Mouse (Mus musculus) stomach, embryonic 15.5 days (tissue): Measurements from ENCODE around the gene Dus1l. TPM values are rescaled to one million over a fixed set of nuclear protein-coding genes. Genes with fewer than 3 reads are reported as not detected.
"Not testable (repeated sequence)": the region's sequence is repeated elsewhere in the genome, so short reads cannot be mapped to it uniquely, and the experiment has no call there.

ENCODE experiments used
- ATAC-seq: fragments of 200-750 bp; cut with Nextera tagmentation; 2 replicates; pipeline ENCODE4 v1.8.0; 2017; ENCODE audit warnings: low read depth, moderate number of reproducible peaks, moderate TSS enrichment; ENCODE audit not compliant: insufficient read depth, low FRiP score
- H3K27ac ChIP-seq: fragments of 300-500 bp; sonication (generic); 2 replicates; pipeline ENCODE4 v1.5.1; 2015; ENCODE audit warnings: mild to moderate bottlenecking, inconsistent platforms
- H3K27me3 ChIP-seq: fragments of 300-500 bp; sonication (generic); replicated peaks from 2 replicates; pipeline ENCODE4 v1.6.1; 2015; ENCODE audit warnings: inconsistent platforms
- H3K36me3 ChIP-seq: fragments of 300-500 bp; sonication (generic); 2 replicates; pipeline ENCODE4 v1.6.1; 2015; ENCODE audit warnings: inconsistent platforms
- H3K4me1 ChIP-seq: fragments of 300-500 bp; sonication (generic); 2 replicates; pipeline ENCODE4 v1.6.1; 2015; ENCODE audit warnings: inconsistent platforms
- H3K4me2 ChIP-seq: fragments of 300-500 bp; sonication (generic); 2 replicates; pipeline ENCODE4 v1.6.1; 2015; ENCODE audit warnings: mild to moderate bottlenecking, inconsistent platforms
- H3K4me3 ChIP-seq: fragments of 300-500 bp; sonication (generic); replicated peaks from 2 replicates; pipeline ENCODE4 v1.5.1; 2015; ENCODE audit warnings: inconsistent platforms
- H3K9ac ChIP-seq: fragments of 300-500 bp; sonication (generic); 2 replicates; pipeline ENCODE4 v1.6.1; 2015; ENCODE audit warnings: inconsistent platforms
- H3K9me3 ChIP-seq: fragments of 300-500 bp; sonication (generic); 2 replicates; pipeline ENCODE4 v1.6.1; 2016; ENCODE audit warnings: inconsistent platforms
- WGBS: fragments of 180-500 bp; shearing (Covaris S2); methylation state at CpG from one replicate; pipeline ENCODE4 v1.1.7; 2015; 5-methylcytosine and 5-hydroxymethylcytosine counted together
- polyA plus RNA-seq: library from polyadenylated mRNA; unstranded; fragments of >200 nt; fragmentation: Nextera tagmentation; extraction: Ambion mirVana; gene quantifications from 2 replicates; pipeline ENCODE4 v1.2.1, GENCODE M21; 2015

The Dus1l gene
- polyA plus RNA-seq, 1 experiment from 2014 or later = 69.2 TPM

DNA sequence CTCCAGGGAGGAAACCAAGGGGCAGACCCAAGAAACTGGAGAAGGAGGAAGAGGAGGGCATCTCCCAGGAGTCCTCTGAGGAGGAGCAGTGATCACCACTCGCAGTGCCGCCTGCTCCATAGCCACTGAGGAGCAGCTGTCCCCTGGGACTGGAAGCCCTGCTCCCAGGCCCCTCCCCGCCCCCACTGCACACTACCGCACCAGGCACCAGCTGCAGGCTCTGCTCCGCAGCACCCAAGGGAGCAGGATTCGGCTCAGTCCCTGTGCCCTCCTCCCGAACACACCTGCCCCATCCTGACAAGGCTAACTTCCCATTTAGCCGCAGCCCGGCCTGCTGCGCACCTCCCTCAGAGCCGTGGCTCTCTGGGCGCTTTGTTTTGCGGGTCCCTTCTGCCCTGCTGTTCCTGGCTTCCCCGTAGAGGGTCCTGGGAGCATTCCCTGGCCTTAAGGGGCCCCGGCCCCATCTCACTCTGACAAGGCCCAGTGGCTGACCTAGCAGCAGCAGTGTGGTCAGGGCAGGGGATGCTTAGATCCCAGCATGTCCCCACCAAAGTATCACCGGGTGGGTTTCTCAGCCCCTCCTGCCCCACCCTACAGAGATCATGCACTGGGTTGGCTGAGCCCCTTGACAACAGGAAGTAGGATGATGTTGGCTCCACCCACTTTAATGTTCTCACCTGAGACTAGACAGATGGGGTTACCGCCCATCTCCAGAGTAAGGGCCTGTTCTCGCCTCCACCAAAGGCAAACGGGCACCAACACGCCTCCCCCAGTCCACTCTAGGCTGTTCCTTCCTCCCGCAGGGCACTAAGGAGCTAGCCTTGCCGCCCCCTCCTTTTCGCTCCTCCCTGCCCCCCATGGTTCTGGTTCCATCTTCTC, 32.8 kb downstream of the Dus1l start:
- H3K27ac ChIP-seq, H3K9ac ChIP-seq, H3K36me3 ChIP-seq, H3K4me3 ChIP-seq, H3K4me2 ChIP-seq, H3K4me1 ChIP-seq, H3K9me3 ChIP-seq, H3K27me3 ChIP-seq: not testable (repeated sequence)
- ATAC-seq = peak; percentile 43; the same call in 1 of the 2 replicates
- 0% methylated on average over 3 of the region's 23 CpGs for WGBS

GRCm38 (mm10) chr11:120762672-120763041, 33.5 kb downstream of the Dus1l start, which contains the start of gene Hmga1b:
Gene Hmga1b, plus strand, starts transcription at chr11:120762794.
- WGBS = 15% methylated on average over 14 of the region's 14 CpGs
- not testable (repeated sequence) for H3K4me3 ChIP-seq, H3K4me1 ChIP-seq, H3K36me3 ChIP-seq, H3K9me3 ChIP-seq, H3K9ac ChIP-seq, H3K4me2 ChIP-seq, H3K27me3 ChIP-seq
- peak; percentile 54; the same call in 1 of the 2 replicates for ATAC-seq
- H3K27ac ChIP-seq = peak within 1 kb of the TSS; percentile 41

DNA sequence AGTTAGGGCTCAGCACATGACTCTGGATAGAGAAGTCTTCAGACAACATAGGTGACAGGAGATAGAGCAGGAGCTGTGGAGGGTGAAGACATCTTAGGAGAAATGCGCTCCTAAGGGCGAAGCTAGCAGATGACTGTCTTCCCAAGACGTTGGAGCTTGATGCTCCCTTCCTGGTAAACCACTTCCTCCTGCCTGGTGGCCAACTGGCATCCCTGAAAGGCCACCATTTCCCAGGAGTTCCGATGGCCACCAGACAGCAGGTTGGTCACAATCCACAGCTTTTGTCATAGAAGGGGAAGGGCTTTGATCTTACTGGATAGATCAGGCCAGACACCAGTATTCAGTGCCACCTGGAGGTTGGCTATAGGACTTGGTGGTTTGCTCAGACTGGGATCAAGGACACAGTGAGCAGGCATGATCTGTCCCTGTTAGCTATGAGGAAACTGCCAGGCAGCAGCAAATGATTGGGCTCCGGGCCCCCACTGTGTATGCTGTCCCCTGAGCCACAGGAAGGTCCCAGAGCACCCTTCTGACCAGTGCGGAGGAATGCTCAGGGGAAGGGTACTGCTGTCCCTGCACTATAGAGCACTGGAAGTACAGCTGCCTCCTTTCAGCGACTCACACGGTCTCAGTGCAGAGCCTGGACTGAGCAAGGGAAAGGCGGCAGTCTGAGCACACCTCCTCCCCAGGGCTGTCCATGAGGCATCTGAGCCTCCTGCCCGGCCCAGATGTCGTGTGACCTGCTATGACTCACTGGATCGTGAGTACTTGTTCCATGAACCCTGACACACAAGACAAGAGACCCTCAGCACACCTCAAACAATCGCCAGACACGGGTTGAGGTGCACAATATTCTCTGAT, 34.2 kb downstream of the Dus1l start:
- Histone ChIP-seq H3K9me3 (no peaks in the 10 kb centered on the region), H3K4me1 (no peaks in the 10 kb centered on the region), H3K9ac (no peak overlapping the region), H3K4me3 (no peak overlapping the region), H3K27me3 (no peaks in the 10 kb centered on the region), H3K4me2 (no peak overlapping the region), H3K27ac (peak overlapping the region; percentile 41), H3K36me3 (no peaks in the 10 kb centered on the region)
- 60% methylated on average over 14 of the region's 14 CpGs for WGBS
- ATAC-seq = peak; percentile 33; the same call in 1 of the 2 replicates

- Histone ChIP-seq H3K4me3 (no peak overlapping the region), H3K27ac (no peak overlapping the region), H3K9me3 (no peaks in the 10 kb centered on the region), H3K27me3 (no peaks in the 10 kb centered on the region), H3K9ac (no peak overlapping the region), H3K4me2 (no peak overlapping the region), H3K36me3 (no peaks in the 10 kb centered on the region), H3K4me1 (no peaks in the 10 kb centered on the region)
- whole genome bisulfite sequencing = 86% methylated on average over 9 of the region's 9 CpGs
- no peak for ATAC-seq
Observed at GRCm38 (mm10) chr11:120760236-120760635, 36.0 kb downstream of the Dus1l start.

DNA sequence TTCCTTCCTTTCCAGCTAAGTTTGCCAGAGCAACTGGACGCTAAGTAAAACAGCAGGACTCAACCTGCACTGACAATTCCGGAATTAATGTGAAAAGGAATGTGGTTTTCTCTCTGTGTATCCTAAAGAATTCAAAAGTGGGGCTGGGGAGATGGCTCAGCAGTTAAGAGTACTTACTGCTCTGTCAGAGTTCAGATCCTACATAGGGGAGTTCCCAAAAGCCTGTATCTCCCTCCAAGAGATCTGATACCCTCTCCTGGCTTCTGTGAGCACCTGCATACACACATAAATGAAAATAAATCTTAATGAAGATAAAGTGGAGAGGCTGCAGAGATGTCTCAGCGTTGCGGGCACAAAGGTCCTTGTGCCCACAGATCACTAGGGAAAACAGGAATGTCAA, 44.6 kb downstream of the Dus1l start:
- Histone ChIP-seq H3K4me2 (no peak overlapping the region), H3K36me3 (no peaks in the 10 kb centered on the region), H3K4me3 (no peak overlapping the region), H3K27me3 (no peaks in the 10 kb centered on the region), H3K27ac (no peak overlapping the region), H3K9me3 (no peaks in the 10 kb centered on the region), H3K4me1 (no peaks in the 10 kb centered on the region), H3K9ac (no peak overlapping the region)
- ATAC-seq = no peak
- WGBS = 60% methylated on average over 4 of the region's 4 CpGs

DNA sequence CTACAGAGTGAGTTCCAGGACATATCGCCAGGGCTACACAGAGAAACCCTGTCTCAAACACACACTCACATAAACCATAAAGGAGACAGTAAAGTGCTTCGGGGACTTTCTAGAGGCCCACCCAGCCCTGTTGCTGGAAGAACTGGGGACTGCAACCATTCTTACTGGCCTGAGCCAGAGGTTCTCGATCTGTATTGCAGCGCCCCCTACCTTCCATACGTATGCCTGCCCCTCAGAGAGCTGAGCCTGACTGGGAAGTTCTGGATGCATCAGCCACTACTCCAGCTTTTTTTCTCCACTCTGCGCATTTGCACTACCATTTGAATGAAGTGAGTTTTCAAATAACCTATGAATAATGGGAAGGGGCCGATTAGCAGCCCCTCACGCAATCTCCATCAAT, 46.8 kb downstream of the Dus1l start:
- WGBS = 63% methylated on average over 8 of the region's 8 CpGs

GRCm38 (mm10) chr11:120747974-120748373, 48.2 kb downstream of the Dus1l start:
- ATAC-seq = no peak
- 0 out of 2 replicates have a peak overlapping the region, but pooled peaks have one; percentile 16 for H3K27ac ChIP-seq
- WGBS = 61% methylated on average over 4 of the region's 4 CpGs

More for the DNA sequence above, 46.8 kb downstream of the Dus1l start:
- H3K4me2 ChIP-seq = no peak overlapping the region
- H3K27ac ChIP-seq = no peak overlapping the region
- no peaks in the 10 kb centered on the region for H3K4me1 ChIP-seq
- H3K9me3 ChIP-seq = no peaks in the 10 kb centered on the region
- H3K36me3 ChIP-seq = no peaks in the 10 kb centered on the region
- H3K9ac ChIP-seq = no peak overlapping the region
- H3K4me3 ChIP-seq = no peak overlapping the region
- ATAC-seq = no peak
- H3K27me3 ChIP-seq = no peaks in the 10 kb centered on the region

GRCm38 (mm10) chr11:120744121-120744701, 52.0 kb downstream of the Dus1l start:
- no peaks in the 10 kb centered on the region for H3K9me3 ChIP-seq
- peak overlapping the region; percentile 26; the same call in 1 of the 2 replicates for H3K27ac ChIP-seq
- H3K4me3 ChIP-seq = no peak overlapping the region
- H3K4me2 ChIP-seq = no peak overlapping the region
- no peaks in the 10 kb centered on the region for H3K4me1 ChIP-seq
- H3K9ac ChIP-seq = no peak overlapping the region
- WGBS = 64% methylated on average over 7 of the region's 7 CpGs
- ATAC-seq = peak; percentile 43; the same call in 1 of the 2 replicates
- no peaks in the 10 kb centered on the region for H3K27me3 ChIP-seq
- no peaks in the 10 kb centered on the region for H3K36me3 ChIP-seq

More at GRCm38 (mm10) chr11:120747974-120748373, 48.2 kb downstream of the Dus1l start:
- H3K27me3 ChIP-seq = no peaks in the 10 kb centered on the region
- no peak overlapping the region for H3K4me3 ChIP-seq
- no peaks in the 10 kb centered on the region for H3K4me1 ChIP-seq
- no peaks in the 10 kb centered on the region for H3K9me3 ChIP-seq
- no peak overlapping the region for H3K4me2 ChIP-seq
- no peak overlapping the region for H3K9ac ChIP-seq
- no peaks in the 10 kb centered on the region for H3K36me3 ChIP-seq

- Histone ChIP-seq H3K9ac (no peak overlapping the region), H3K9me3 (no peaks in the 10 kb centered on the region), H3K27ac (no peak overlapping the region), H3K36me3 (no peaks in the 10 kb centered on the region), H3K4me3 (no peak overlapping the region), H3K4me1 (no peaks in the 10 kb centered on the region), H3K4me2 (no peak overlapping the region), H3K27me3 (no peaks in the 10 kb centered on the region)
- no peak for ATAC-seq
- 85% methylated on average over 5 of the region's 5 CpGs for WGBS
Observed at GRCm38 (mm10) chr11:120740981-120741380, 55.2 kb downstream of the Dus1l start.
